In genomic region chr13:51962676-51963075, GRCm38 (mm10) we compare ENCODE assay signal across 16 mouse cellular contexts.
DNase-seq lines count a peak whose midpoint lies in the region; ATAC-seq and TF ChIP-seq lines count a peak whose summit lies in the region.
"Had no signal": no experiment of that assay in that cellular context is flagged by ENCODE, and none has a peak within 500 bp of the region (broad histone marks: within the 10 kb centered on the region; RNA-seq: fewer than 3 reads in every experiment).

No protein-coding gene starts in this region.

- H3K36me3 ChIP-seq in lung, postnatal 0 days (ENCODE audit: insufficient read depth, low read length) = no peaks in the 10 kb centered on the region
- H3K36me3 ChIP-seq in myocyte (ENCODE audit: control insufficient read depth, insufficient read depth) = no peaks in the 10 kb centered on the region
- H3K36me3 ChIP-seq: embryonic facial prominence, embryonic 15.5 days; liver, embryonic 12.5 days; midbrain, embryonic 12.5 days had no signal

- in situ Hi-C loops in Patski (cut with MboI; ENCODE audit: low pct_unique_long_range_greater_than_20kb) = loop anchor here (25.0 kb wide), 1 partner anchor 300 kb away; the partner anchor contains the start of gene Secisbp2

- intact Hi-C loops in heart, postnatal 10 days (cut with DNase I) = loop anchor here (5.0 kb wide), 1 partner anchor 115 kb away; the partner anchor contains the start of gene Gadd45g

- no peak for TF ChIP-seq EP300 in lung, postnatal 0 days (IDR thresholded peaks at IDR 0.05)

- no peak for TF ChIP-seq CTCF in lung, postnatal 0 days (IDR thresholded peaks at IDR 0.05)
- no peak for TF ChIP-seq CTCF in lung, adult 2 months (IDR thresholded peaks at IDR 0.05; ENCODE audit: insufficient read depth, low read length)
- no peak for TF ChIP-seq CTCF in Patski (IDR thresholded peaks at IDR 0.05)

- no peaks in the 10 kb centered on the region for H3K27me3 ChIP-seq in lung, postnatal 0 days (replicated peaks; ENCODE audit: insufficient read depth, low read length)
- H3K27me3 ChIP-seq in Patski (no peaks in the 10 kb centered on the region), myocyte (ENCODE audit: control insufficient read depth, insufficient read depth, insufficient read length) (no peaks in the 10 kb centered on the region)
- H3K27me3 ChIP-seq: embryonic facial prominence, embryonic 15.5 days had no signal

- H3ac ChIP-seq in myocyte (ENCODE audit: control insufficient read depth, insufficient read length) = no peak overlapping the region

- 0 out of 2 replicates have a peak overlapping the region, but pooled peaks have one; percentile 57 for H3K27ac ChIP-seq in lung, postnatal 0 days (ENCODE audit: low read length)
- H3K27ac ChIP-seq: embryonic facial prominence, embryonic 15.5 days; hindbrain, postnatal 0 days; liver, embryonic 12.5 days; midbrain, embryonic 12.5 days had no signal

- CTCF ChIA-PET in Patski (lab: Charles Lee) = no interaction called here

- H3K9me3 ChIP-seq in lung, postnatal 0 days (ENCODE audit: low read length) = no peaks in the 10 kb centered on the region
- H3K9me3 ChIP-seq: embryonic facial prominence, embryonic 15.5 days; liver, embryonic 12.5 days; midbrain, embryonic 12.5 days had no signal

- H3K79me2 ChIP-seq in myocyte (ENCODE audit: control insufficient read depth, insufficient read depth) = no peaks in the 10 kb centered on the region

- peak; percentile 93 for DNase-seq in heart, adult 11 months
- DNase-seq in heart, postnatal 10 days = no peak
- DNase-seq in lung, postnatal 0 days (ENCODE audit: low spot score) = peak; percentile 58
- DNase-seq in lung, adult 2 months = no peak
- no peak for DNase-seq in Patski (ENCODE audit: low read depth, low spot score)
- DNase-seq in right cerebral cortex, postnatal 10 days (ENCODE audit: low spot score in 2 of 2) = no peak
- no peak for DNase-seq in spleen, adult 18-20 months
- DNase-seq: cerebellum, postnatal 36 days; lung, postnatal 14 days had no signal

- H3K4me3 ChIP-seq in lung, postnatal 0 days (ENCODE audit: low read depth, low read length) = no peak overlapping the region
- no peak overlapping the region for H3K4me3 ChIP-seq in lung, adult 2 months (replicated peaks; ENCODE audit: extremely low read depth, low read depth, low read length)
- no peak overlapping the region for H3K4me3 ChIP-seq in myocyte
- H3K4me3 ChIP-seq: embryonic facial prominence, embryonic 15.5 days; liver, embryonic 12.5 days; midbrain, embryonic 12.5 days had no signal

- no peak for TF ChIP-seq POLR2A in lung, adult 2 months (IDR thresholded peaks at IDR 0.05; ENCODE audit: borderline replicate concordance, extremely low read depth, low read depth, low read length)
- TF ChIP-seq POLR2A in myocyte (IDR thresholded peaks at IDR 0.05; ENCODE audit: insufficient read length, low read depth) = peak; percentile 65

- no peak overlapping the region for H3K9ac ChIP-seq in lung, postnatal 0 days (replicated peaks; ENCODE audit: low read depth)
- H3K9ac ChIP-seq: embryonic facial prominence, embryonic 15.5 days; liver, embryonic 12.5 days; midbrain, embryonic 12.5 days had no signal

- H3K4me2 ChIP-seq in lung, postnatal 0 days (replicated peaks; ENCODE audit: low read depth, low read length) = no peak overlapping the region
- H3K4me2 ChIP-seq in myocyte (ENCODE audit: low read depth) = peak overlapping the region; percentile 85
- H3K4me2 ChIP-seq: embryonic facial prominence, embryonic 15.5 days; liver, embryonic 12.5 days; midbrain, embryonic 12.5 days had no signal

- 40% methylated on average over 5 of the region's 5 CpGs for WGBS in lung, postnatal 0 days
- 61% methylated on average over 5 of the region's 5 CpGs for WGBS in lung, adult 2 months

- peak; percentile 17 for ATAC-seq in lung, postnatal 0 days
- peak; percentile 63 for ATAC-seq in Patski
- ATAC-seq: CD4-positive, CD25-positive, alpha-beta regulatory T cell, adult 4 months; forebrain, embryonic 16.5 days; hindbrain, postnatal 0 days; liver, embryonic 12.5 days had no signal

- POLR2A ChIA-PET in Patski (lab: Charles Lee) = interaction anchor here (4.0 kb wide), 1 partner anchor 115 kb away, joined by 21 read pairs; the partner anchor contains the start of gene Gadd45g

- peaks cover 20% of the 10 kb centered on the region for H3K4me1 ChIP-seq in lung, postnatal 0 days (ENCODE audit: insufficient read depth, low read depth, low read length)
- peaks cover 12% of the 10 kb centered on the region for H3K4me1 ChIP-seq in lung, adult 2 months (ENCODE audit: control insufficient read depth, insufficient read depth, low read length)

TF ChIP-seq in myocyte, 11 proteins besides CTCF, POLR2A, EP300 and RAD21:
- TF ChIP-seq TCF3 (IDR thresholded peaks at IDR 0.05; ENCODE audit: insufficient read length, low read depth) = peak; percentile 57
- TF ChIP-seq REST (IDR thresholded peaks at IDR 0.05; ENCODE audit: insufficient read depth, insufficient read length) = peak; percentile 0
- peak; percentile 82 for TF ChIP-seq TCF12 (IDR thresholded peaks at IDR 0.05; ENCODE audit: insufficient read depth, poor library complexity, severe bottlenecking)
- TF ChIP-seq POLR2AphosphoS2 (IDR thresholded peaks at IDR 0.05; ENCODE audit: insufficient read length, low read depth) = peak; percentile 82
- no peak for TF ChIP-seq SRF (IDR thresholded peaks at IDR 0.05; ENCODE audit: control insufficient read depth, insufficient read length, low read depth)
- no peak for TF ChIP-seq E2F4 (IDR thresholded peaks at IDR 0.05; ENCODE audit: insufficient read depth)
- TF ChIP-seq MYOD1 (IDR thresholded peaks at IDR 0.05; ENCODE audit: control insufficient read depth in 1 of 3, insufficient read length in 2 of 3, low read depth in 2 of 3) = peak; percentile 88 to 99 (median 99)
- TF ChIP-seq MYOG (IDR thresholded peaks at IDR 0.05; ENCODE audit: control insufficient read depth in 1 of 3, insufficient read depth in 1 of 3, insufficient read length in 2 of 3, low read depth in 2 of 3) = peak; percentile 13 to 75 (median 36)
- TF ChIP-seq USF1 (IDR thresholded peaks at IDR 0.05; ENCODE audit: low read depth) = no peak
TF ChIP-seq in myocyte: peak in this region for 6.

Comparison
In these comparisons a context has a peak if more than half of its experiments do, and no peak if none do; other contexts are left out.
1. DNase-seq: peak in heart, adult 11 months (single experiment) and lung, postnatal 0 days (single experiment); none in heart, postnatal 10 days (0 of 2), lung, adult 2 months (single experiment), Patski (single experiment), right cerebral cortex, postnatal 10 days (0 of 2) and spleen, adult 18-20 months (0 of 2).